In genomic region chr11:69010400-69011323, GRCm38 (mm10) we compare ENCODE assay signal across 9 mouse cellular contexts. TPM values are rescaled to one million over a fixed set of nuclear protein-coding genes. Genes with fewer than 3 reads are reported as not detected.
DNase-seq lines count a peak whose midpoint lies in the region; ATAC-seq and TF ChIP-seq lines count a peak whose summit lies in the region.
"Had no signal": no experiment of that assay in that cellular context is flagged by ENCODE, and none has a peak within 500 bp of the region (broad histone marks: within the 10 kb centered on the region; RNA-seq: fewer than 3 reads in every experiment).

No protein-coding gene starts in this region.

- WGBS in forebrain, embryonic 11.5 days: 89% methylated on average over 15 of the region's 15 CpGs
- 90% methylated on average over 15 of the region's 15 CpGs for WGBS in forebrain, embryonic 12.5 days
- WGBS in kidney, embryonic 15.5 days: 91% methylated on average over 15 of the region's 15 CpGs
- WGBS in kidney, adult 2 months: 88% methylated on average over 15 of the region's 15 CpGs
- 79% methylated on average over 15 of the region's 15 CpGs for WGBS in liver, embryonic 13.5 days (ENCODE audit: insufficient replicate concordance)

- no peak for DNase-seq in forebrain, embryonic 11.5 days (ENCODE audit: low spot score)
- DNase-seq in kidney, adult 2 months: no peak
- DNase-seq in ES-E14 (ENCODE audit: low read depth, low spot score): no peak
- no peak for DNase-seq in liver, embryonic 13.5 days
- no peak for DNase-seq in ovary, postnatal 36 days (ENCODE audit: low spot score)
- DNase-seq in yolk sac, embryonic 10.5 days (ENCODE audit: low spot score): no peak
- DNase-seq: kidney, postnatal 36 days had no signal

- no peak overlapping the region for H3K27ac ChIP-seq in forebrain, embryonic 11.5 days (ENCODE audit: low read depth, low read length)
- H3K27ac ChIP-seq in forebrain, embryonic 12.5 days: no peak overlapping the region
- 0 out of 2 replicates have a peak overlapping the region, but pooled peaks have one; percentile 14 for H3K27ac ChIP-seq in kidney, embryonic 15.5 days
- no peak overlapping the region for H3K27ac ChIP-seq in kidney, adult 2 months (ENCODE audit: insufficient read depth, low read depth, low read length)
- H3K27ac ChIP-seq in ES-E14 (ENCODE audit: insufficient read depth, low read depth, low read length, poor library complexity, severe bottlenecking): no peak overlapping the region
- H3K27ac ChIP-seq in liver, embryonic 13.5 days: peak overlapping the region; percentile 99

- peaks cover 5% of the 10 kb centered on the region; the same call in 1 of the 2 replicates for H3K4me1 ChIP-seq in forebrain, embryonic 11.5 days (replicated peaks; ENCODE audit: control insufficient read depth, insufficient read depth, low read length)
- peaks cover 29% of the 10 kb centered on the region for H3K4me1 ChIP-seq in forebrain, embryonic 12.5 days
- peaks cover 24% of the 10 kb centered on the region for H3K4me1 ChIP-seq in kidney, embryonic 15.5 days
- peaks cover 3% of the 10 kb centered on the region; the same call in 1 of the 2 replicates for H3K4me1 ChIP-seq in kidney, adult 2 months (ENCODE audit: control insufficient read depth, insufficient read depth, low read length)
- H3K4me1 ChIP-seq in ES-E14 (ENCODE audit: control insufficient read depth in 2 of 2, insufficient read depth in 2 of 2, low read length in 2 of 2, poor library complexity in 1 of 2): peaks cover 6 to 9% of the 10 kb centered on the region in 2 experiments
- H3K4me1 ChIP-seq in liver, embryonic 13.5 days (replicated peaks): peaks cover 66% of the 10 kb centered on the region

- TF ChIP-seq POLR2A in kidney, adult 2 months (IDR thresholded peaks at IDR 0.05; ENCODE audit: low read depth, low read length): no peak

- no peaks in the 10 kb centered on the region for H3K27me3 ChIP-seq in forebrain, embryonic 11.5 days (ENCODE audit: control insufficient read depth, insufficient read depth, low read length)
- H3K27me3 ChIP-seq in forebrain, embryonic 12.5 days: no peaks in the 10 kb centered on the region
- no peaks in the 10 kb centered on the region for H3K27me3 ChIP-seq in kidney, embryonic 15.5 days
- H3K27me3 ChIP-seq in kidney, adult 2 months (replicated peaks; ENCODE audit: control insufficient read depth, insufficient read depth, low read length): no peaks in the 10 kb centered on the region
- H3K27me3 ChIP-seq in liver, embryonic 13.5 days: no peaks in the 10 kb centered on the region

- H3K36me3 ChIP-seq in forebrain, embryonic 11.5 days (ENCODE audit: control insufficient read depth, insufficient read depth, low read length): no peaks in the 10 kb centered on the region
- H3K36me3 ChIP-seq in forebrain, embryonic 12.5 days (replicated peaks): no peaks in the 10 kb centered on the region
- H3K36me3 ChIP-seq in kidney, embryonic 15.5 days: no peaks in the 10 kb centered on the region
- no peaks in the 10 kb centered on the region for H3K36me3 ChIP-seq in kidney, adult 2 months (ENCODE audit: control insufficient read depth, insufficient read depth, low read length)
- H3K36me3 ChIP-seq in ES-E14 (ENCODE audit: control insufficient read depth, insufficient read depth, low read length, poor library complexity, severe bottlenecking): peaks cover 7% of the 10 kb centered on the region
- H3K36me3 ChIP-seq in liver, embryonic 13.5 days: no peaks in the 10 kb centered on the region

- no peak for ATAC-seq in forebrain, embryonic 11.5 days (replicated peaks; ENCODE audit: low FRiP score)
- ATAC-seq in forebrain, embryonic 12.5 days (ENCODE audit: low FRiP score): no peak
- no peak for ATAC-seq in kidney, embryonic 15.5 days (replicated peaks; ENCODE audit: low FRiP score)
- no peak for ATAC-seq in liver, embryonic 13.5 days (ENCODE audit: low read depth)

- H3K4me3 ChIP-seq in forebrain, embryonic 11.5 days (ENCODE audit: low read depth, low read length): peak overlapping the region; percentile 57; the same call in 1 of the 2 replicates
- no peak overlapping the region for H3K4me3 ChIP-seq in forebrain, embryonic 12.5 days (replicated peaks)
- no peak overlapping the region for H3K4me3 ChIP-seq in kidney, embryonic 15.5 days (replicated peaks)
- H3K4me3 ChIP-seq in kidney, adult 2 months (ENCODE audit: insufficient read depth, low read depth, low read length): no peak overlapping the region
- H3K4me3 ChIP-seq in ES-E14 (ENCODE audit: insufficient read depth in 1 of 2, low read depth in 1 of 2, low read length in 2 of 2, poor library complexity in 1 of 2, severe bottlenecking in 1 of 2): peak overlapping the region in 1 of 2 experiments; percentile 7; a peak in 1 of 4 replicates
- peak overlapping the region; percentile 70 for H3K4me3 ChIP-seq in liver, embryonic 13.5 days (replicated peaks)

- no peak for TF ChIP-seq CTCF in kidney, adult 2 months (conservative IDR thresholded peaks at IDR 0.05; ENCODE audit: insufficient read depth, insufficient read length, low read depth, low read length)

- no peaks in the 10 kb centered on the region for H3K9me3 ChIP-seq in forebrain, embryonic 11.5 days (ENCODE audit: control insufficient read depth, low read length)
- no peaks in the 10 kb centered on the region for H3K9me3 ChIP-seq in forebrain, embryonic 12.5 days
- H3K9me3 ChIP-seq in kidney, embryonic 15.5 days (replicated peaks): no peaks in the 10 kb centered on the region
- no peaks in the 10 kb centered on the region for H3K9me3 ChIP-seq in ES-E14 (ENCODE audit: control insufficient read depth, insufficient read depth, low read depth, low read length)
- no peaks in the 10 kb centered on the region for H3K9me3 ChIP-seq in liver, embryonic 13.5 days (replicated peaks)

- no peak overlapping the region for H3K9ac ChIP-seq in forebrain, embryonic 11.5 days (ENCODE audit: low read length)
- no peak overlapping the region for H3K9ac ChIP-seq in forebrain, embryonic 12.5 days
- H3K9ac ChIP-seq in kidney, embryonic 15.5 days: no peak overlapping the region
- H3K9ac ChIP-seq in ES-E14 (ENCODE audit: insufficient read depth, low read depth, low read length, poor library complexity, severe bottlenecking): peak overlapping the region; percentile 19; the same call in 1 of the 2 replicates
- H3K9ac ChIP-seq in liver, embryonic 13.5 days: peak overlapping the region; percentile 84

- in situ Hi-C loops in ES-E14 (cut with MboI; ENCODE audit: low sequenced_read_pairs in 2 of 2, unreplicated experiment in 2 of 2): no loop called here

- H3K4me2 ChIP-seq in forebrain, embryonic 11.5 days (ENCODE audit: low read depth, low read length, severe bottlenecking): no peak overlapping the region
- no peak overlapping the region; the same call in 1 of the 2 replicates for H3K4me2 ChIP-seq in forebrain, embryonic 12.5 days
- H3K4me2 ChIP-seq in kidney, embryonic 15.5 days: peak overlapping the region; percentile 78
- peak overlapping the region; percentile 84 for H3K4me2 ChIP-seq in liver, embryonic 13.5 days

TF ChIP-seq in ES-E14, 5 proteins besides CTCF, POLR2A, EP300 and RAD21 (continues in another document):
- no peak for TF ChIP-seq MAFK (IDR thresholded peaks at IDR 0.05; ENCODE audit: insufficient read depth, low read depth, low read length)
- TF ChIP-seq ZC3H11A (IDR thresholded peaks at IDR 0.05; ENCODE audit: borderline replicate concordance, low read depth, low read length): no peak
- TF ChIP-seq CHD2 (IDR thresholded peaks at IDR 0.05; ENCODE audit: low read depth, low read length): no peak
- no peak for TF ChIP-seq ZNF384 (IDR thresholded peaks at IDR 0.05; ENCODE audit: low read depth, low read length)

RNA-seq across cellular contexts. Expression of gene Pfas, which starts 2.4 kb away (rescaled TPM):
- polyA plus RNA-seq in forebrain, embryonic 11.5 days (2014; fragmentation: Nextera tagmentation; extraction: Ambion mirVana): 48.2 and 55.8 TPM in 2 replicates
- polyA plus RNA-seq in forebrain, embryonic 12.5 days (2016; fragmentation: Nextera tagmentation; extraction: Ambion mirVana): 35.4 and 40.4 TPM in 2 replicates
- 43.9 and 45.9 TPM in 2 replicates for polyA plus RNA-seq in kidney, embryonic 15.5 days (2015; fragmentation: Nextera tagmentation; extraction: Ambion mirVana)
- polyA plus RNA-seq in kidney, adult 2 months (2012; rRNA removed): 17.2 and 18.4 TPM in 2 replicates
- 119 and 149 TPM in 2 replicates for total RNA-seq in ES-E14 (2012; rRNA removed)
- 32.4 and 33.2 TPM in 2 replicates for polyA plus RNA-seq in liver, embryonic 13.5 days (2015; fragmentation: Nextera tagmentation; extraction: Ambion mirVana)

RNA-seq across cellular contexts. Expression of gene Ctc1, which starts 5.0 kb away (rescaled TPM):
- polyA plus RNA-seq in forebrain, embryonic 11.5 days (2014; fragmentation: Nextera tagmentation; extraction: Ambion mirVana): 94.0 and 95.7 TPM in 2 replicates
- 71.0 and 81.5 TPM in 2 replicates for polyA plus RNA-seq in forebrain, embryonic 12.5 days (2016; fragmentation: Nextera tagmentation; extraction: Ambion mirVana)
- polyA plus RNA-seq in kidney, embryonic 15.5 days (2015; fragmentation: Nextera tagmentation; extraction: Ambion mirVana): 50.6 and 72.7 TPM in 2 replicates
- 30.1 and 31.4 TPM in 2 replicates for polyA plus RNA-seq in kidney, adult 2 months (2012; rRNA removed)
- total RNA-seq in ES-E14 (2012; rRNA removed): 50.9 and 79.5 TPM in 2 replicates
- polyA plus RNA-seq in liver, embryonic 13.5 days (2015; fragmentation: Nextera tagmentation; extraction: Ambion mirVana): 16.9 and 20.3 TPM in 2 replicates

RNA-seq across cellular contexts. Expression of gene Aurkb, which starts 34.8 kb away (rescaled TPM):
- 199 and 209 TPM in 2 replicates for polyA plus RNA-seq in forebrain, embryonic 11.5 days (2014; fragmentation: Nextera tagmentation; extraction: Ambion mirVana)
- 163 and 169 TPM in 2 replicates for polyA plus RNA-seq in forebrain, embryonic 12.5 days (2016; fragmentation: Nextera tagmentation; extraction: Ambion mirVana)
- polyA plus RNA-seq in kidney, embryonic 15.5 days (2015; fragmentation: Nextera tagmentation; extraction: Ambion mirVana): 164 and 175 TPM in 2 replicates
- polyA plus RNA-seq in kidney, adult 2 months (2012; rRNA removed): 1.7 TPM in 2 replicates
- total RNA-seq in ES-E14 (2012; rRNA removed): 71.7 and 81.1 TPM in 2 replicates
- polyA plus RNA-seq in liver, embryonic 13.5 days (2015; fragmentation: Nextera tagmentation; extraction: Ambion mirVana): 116 and 123 TPM in 2 replicates

RNA-seq across cellular contexts. Expression of gene Rangrf, which starts 35.7 kb away (rescaled TPM):
- 64.8 and 67.8 TPM in 2 replicates for polyA plus RNA-seq in forebrain, embryonic 11.5 days (2014; fragmentation: Nextera tagmentation; extraction: Ambion mirVana)
- polyA plus RNA-seq in forebrain, embryonic 12.5 days (2016; fragmentation: Nextera tagmentation; extraction: Ambion mirVana): 54.1 and 57.8 TPM in 2 replicates
- polyA plus RNA-seq in kidney, embryonic 15.5 days (2015; fragmentation: Nextera tagmentation; extraction: Ambion mirVana): 63.4 and 67.7 TPM in 2 replicates
- 43.0 and 43.9 TPM in 2 replicates for polyA plus RNA-seq in kidney, adult 2 months (2012; rRNA removed)
- total RNA-seq in ES-E14 (2012; rRNA removed): 90.7 and 107 TPM in 2 replicates
- 52.4 and 53.5 TPM in 2 replicates for polyA plus RNA-seq in liver, embryonic 13.5 days (2015; fragmentation: Nextera tagmentation; extraction: Ambion mirVana)

RNA-seq across cellular contexts. Expression of gene Slc25a35, which starts 42.7 kb away (rescaled TPM):
- polyA plus RNA-seq in forebrain, embryonic 11.5 days (2014; fragmentation: Nextera tagmentation; extraction: Ambion mirVana): 1.6 and 2.4 TPM in 2 replicates
- 2.1 and 2.6 TPM in 2 replicates for polyA plus RNA-seq in forebrain, embryonic 12.5 days (2016; fragmentation: Nextera tagmentation; extraction: Ambion mirVana)
- 4.8 and 5.0 TPM in 2 replicates for polyA plus RNA-seq in kidney, embryonic 15.5 days (2015; fragmentation: Nextera tagmentation; extraction: Ambion mirVana)
- 38.9 and 46.2 TPM in 2 replicates for polyA plus RNA-seq in kidney, adult 2 months (2012; rRNA removed)
- 2.7 and 3.3 TPM in 2 replicates for total RNA-seq in ES-E14 (2012; rRNA removed)
- polyA plus RNA-seq in liver, embryonic 13.5 days (2015; fragmentation: Nextera tagmentation; extraction: Ambion mirVana): 0.47 and 0.57 TPM in 2 replicates

Comparison
In these comparisons a context has a peak if more than half of its experiments do, and no peak if none do; other contexts are left out.
1. H3K27ac ChIP-seq: peak in kidney, embryonic 15.5 days (single experiment) and liver, embryonic 13.5 days (single experiment); none in forebrain, embryonic 11.5 days (single experiment), forebrain, embryonic 12.5 days (single experiment), kidney, adult 2 months (single experiment) and ES-E14 (single experiment).
2. H3K4me3 ChIP-seq: peak in forebrain, embryonic 11.5 days (single experiment) and liver, embryonic 13.5 days (single experiment); none in forebrain, embryonic 12.5 days (single experiment), kidney, embryonic 15.5 days (single experiment) and kidney, adult 2 months (single experiment).
3. RNA of gene Aurkb, which starts 34.8 kb away (polyA plus RNA-seq): 199 to 209 TPM in forebrain, embryonic 11.5 days, 164 to 175 TPM in kidney, embryonic 15.5 days, 163 to 169 TPM in forebrain, embryonic 12.5 days and 116 to 123 TPM in liver, embryonic 13.5 days; 1.7 TPM in kidney, adult 2 months; every median in the first group is over 10 times any median in the second.
4. H3K4me2 ChIP-seq: peak in kidney, embryonic 15.5 days (single experiment) and liver, embryonic 13.5 days (single experiment); none in forebrain, embryonic 11.5 days (single experiment) and forebrain, embryonic 12.5 days (single experiment).
5. H3K9ac ChIP-seq: peak in ES-E14 (single experiment) and liver, embryonic 13.5 days (single experiment); none in forebrain, embryonic 11.5 days (single experiment), forebrain, embryonic 12.5 days (single experiment) and kidney, embryonic 15.5 days (single experiment).